Mouse (Mus musculus) CH12F3 (cell line): Measurements from ENCODE around the gene Fam241a.

Experiments used
- in situ Hi-C: fragments of 300-500 bp; cut with MboI; formaldehyde crosslinking; loops from 2 replicates; pipeline ENCODE4 v1.14.3; 2020; ENCODE audit warnings: low sequenced_read_pairs

Fam241a gene

GRCm38 (mm10) chr3:127895792-127896541, at the start of gene Fam241a:
TSS of gene Fam241a (minus strand) at chr3:127896324.
- in situ Hi-C loops = no loop called here

GRCm38 (mm10) chr3:127932453-127932852, 36.3 kb upstream of the Fam241a start:
- in situ Hi-C loops = loop anchor here (25.0 kb wide), 1 partner anchor 295 kb away; the partner anchor contains the start of gene Neurog2

GRCm38 (mm10) chr3:127930326-127931012, 34.3 kb upstream of the Fam241a start:
- in situ Hi-C loops = loop anchor here (25.0 kb wide), 1 partner anchor 293 kb away; the partner anchor contains the start of gene Neurog2

GRCm38 (mm10) chr3:127929921-127930320, 33.8 kb upstream of the Fam241a start:
- in situ Hi-C loops = loop anchor here (25.0 kb wide), 1 partner anchor 293 kb away; the partner anchor contains the start of gene Neurog2

- in situ Hi-C loops = loop anchor here (25.0 kb wide), 1 partner anchor 289 kb away; the partner anchor contains the start of gene Neurog2
Measured at GRCm38 (mm10) chr3:127926635-127927183, 30.6 kb upstream of the Fam241a start.

- in situ Hi-C loops = no loop called here
Measured at GRCm38 (mm10) chr3:127924464-127924863, 28.3 kb upstream of the Fam241a start.

- in situ Hi-C loops = no loop called here
Measured at GRCm38 (mm10) chr3:127923183-127923582, 27.1 kb upstream of the Fam241a start.

- in situ Hi-C loops = no loop called here
Measured at GRCm38 (mm10) chr3:127922125-127922524, 26.0 kb upstream of the Fam241a start.

GRCm38 (mm10) chr3:127917999-127918661, 22.0 kb upstream of the Fam241a start:
- in situ Hi-C loops = no loop called here

GRCm38 (mm10) chr3:127917549-127917948, 21.4 kb upstream of the Fam241a start:
- in situ Hi-C loops = no loop called here

GRCm38 (mm10) chr3:127915656-127916334, 19.7 kb upstream of the Fam241a start:
- in situ Hi-C loops = no loop called here

GRCm38 (mm10) chr3:127913885-127914709, 18.0 kb upstream of the Fam241a start:
- in situ Hi-C loops = no loop called here

GRCm38 (mm10) chr3:127909941-127910340, 13.8 kb upstream of the Fam241a start:
- in situ Hi-C loops = no loop called here

GRCm38 (mm10) chr3:127894981-127895779, 944 bp downstream of the Fam241a start:
- in situ Hi-C loops = no loop called here

- in situ Hi-C loops = no loop called here
Measured at GRCm38 (mm10) chr3:127893902-127894301, 2.2 kb downstream of the Fam241a start.

- in situ Hi-C loops = no loop called here
Measured at GRCm38 (mm10) chr3:127891906-127892305, 4.2 kb downstream of the Fam241a start.

- in situ Hi-C loops = no loop called here
Measured at GRCm38 (mm10) chr3:127890008-127890407, 6.1 kb downstream of the Fam241a start.

- in situ Hi-C loops = no loop called here
Measured at GRCm38 (mm10) chr3:127889570-127889969, 6.6 kb downstream of the Fam241a start.

- in situ Hi-C loops = no loop called here
Measured at GRCm38 (mm10) chr3:127881684-127882083, 14.4 kb downstream of the Fam241a start.
